Comparison of ENCODE assay signal across 13 mouse cellular contexts in genomic region chr1:73265009-73265408, GRCm38 (mm10).
DNase-seq lines count a peak whose midpoint lies in the region; ATAC-seq lines count a peak whose summit lies in the region.
"Had no signal": no experiment of that assay in that cellular context is flagged by ENCODE, and none has a peak within 500 bp of the region (broad histone marks: within the 10 kb centered on the region; RNA-seq: fewer than 3 reads in every experiment).

No protein-coding gene starts in this region.

- H3K9me3 ChIP-seq in midbrain, embryonic 11.5 days (ENCODE audit: control insufficient read depth, low read length) = no peaks in the 10 kb centered on the region
- no peaks in the 10 kb centered on the region for H3K9me3 ChIP-seq in midbrain, embryonic 16.5 days (replicated peaks; ENCODE audit: control insufficient read depth, low read length, poor library complexity, severe bottlenecking)
- H3K9me3 ChIP-seq: G1E; hindbrain, embryonic 12.5 days; limb, embryonic 12.5 days had no signal

- H3K27ac ChIP-seq in midbrain, embryonic 11.5 days (ENCODE audit: low read depth, low read length) = no peak overlapping the region
- no peak overlapping the region for H3K27ac ChIP-seq in midbrain, embryonic 16.5 days (ENCODE audit: low read length)
- H3K27ac ChIP-seq: hindbrain, embryonic 12.5 days; limb, embryonic 12.5 days had no signal

- no peak overlapping the region for H3K9ac ChIP-seq in midbrain, embryonic 11.5 days (ENCODE audit: low read length)
- H3K9ac ChIP-seq in midbrain, embryonic 16.5 days (ENCODE audit: low read depth, low read length) = no peak overlapping the region
- H3K9ac ChIP-seq: hindbrain, embryonic 12.5 days; limb, embryonic 12.5 days had no signal

- DNase-seq in cerebellum, adult 11-12 months = peak; percentile 25
- DNase-seq in cerebellum, postnatal 4 days (ENCODE audit: low spot score in 2 of 2) = no peak
- DNase-seq in midbrain, embryonic 11.5 days (ENCODE audit: low spot score, missing footprints) = peak; percentile 61
- peak; percentile 13 to 28 for DNase-seq in heart, postnatal 14 days
- peak; percentile 92 for DNase-seq in skeletal muscle tissue, adult 2 months (ENCODE audit: low read depth, low spot score)
- no peak for DNase-seq in spleen, adult 18-20 months
- DNase-seq: kidney, postnatal 14 days; thymus, postnatal 4 days had no signal

- intact Hi-C loops in heart, postnatal 14 days (cut with DNase I) = loop anchor here (5.0 kb wide), 1 partner anchor 58 kb away; no protein-coding TSS in a partner anchor

- 47% methylated on average over 4 of the region's 4 CpGs for WGBS in midbrain, embryonic 11.5 days
- WGBS in midbrain, embryonic 16.5 days = 59% methylated on average over 4 of the region's 4 CpGs

- H3K4me2 ChIP-seq in midbrain, embryonic 11.5 days = no peak overlapping the region
- H3K4me2 ChIP-seq in midbrain, embryonic 16.5 days (ENCODE audit: low read length) = no peak overlapping the region
- H3K4me2 ChIP-seq: hindbrain, embryonic 12.5 days; limb, embryonic 12.5 days had no signal

- no peaks in the 10 kb centered on the region for H3K36me3 ChIP-seq in midbrain, embryonic 11.5 days (ENCODE audit: control insufficient read depth, insufficient read depth, low read length)
- no peaks in the 10 kb centered on the region for H3K36me3 ChIP-seq in midbrain, embryonic 16.5 days (ENCODE audit: control insufficient read depth, insufficient read depth, low read length)
- H3K36me3 ChIP-seq: G1E; hindbrain, embryonic 12.5 days; limb, embryonic 12.5 days had no signal

- no peaks in the 10 kb centered on the region for H3K4me1 ChIP-seq in midbrain, embryonic 11.5 days (ENCODE audit: control insufficient read depth, insufficient read depth, low read length)
- H3K4me1 ChIP-seq in midbrain, embryonic 16.5 days (ENCODE audit: control insufficient read depth, insufficient read depth, low read length) = no peaks in the 10 kb centered on the region
- H3K4me1 ChIP-seq: hindbrain, embryonic 12.5 days had no signal

- no peaks in the 10 kb centered on the region for H3K27me3 ChIP-seq in midbrain, embryonic 11.5 days (ENCODE audit: control insufficient read depth, insufficient read depth, low read length)
- H3K27me3 ChIP-seq in midbrain, embryonic 16.5 days (ENCODE audit: control insufficient read depth, insufficient read depth, low read depth, low read length) = no peaks in the 10 kb centered on the region
- H3K27me3 ChIP-seq: hindbrain, embryonic 12.5 days; limb, embryonic 12.5 days had no signal

- no peak for ATAC-seq in midbrain, embryonic 11.5 days (ENCODE audit: low FRiP score)
- ATAC-seq in midbrain, embryonic 16.5 days = no peak
- ATAC-seq in megakaryocyte-erythroid progenitor cell, adult 5-6 weeks (replicated peaks; ENCODE audit: low FRiP score, low TSS enrichment, poor library complexity, severe bottlenecking) = no peak

- no peak overlapping the region for H3K4me3 ChIP-seq in midbrain, embryonic 11.5 days (ENCODE audit: low read depth, low read length)
- no peak overlapping the region for H3K4me3 ChIP-seq in midbrain, embryonic 16.5 days (ENCODE audit: low read depth, low read length)
- H3K4me3 ChIP-seq: hindbrain, embryonic 12.5 days; limb, embryonic 12.5 days had no signal

Comparison
In these comparisons a context has a peak if more than half of its experiments do, and no peak if none do; other contexts are left out.
1. DNase-seq: peak in cerebellum, adult 11-12 months (single experiment), midbrain, embryonic 11.5 days (single experiment), heart, postnatal 14 days (2 of 2) and skeletal muscle tissue, adult 2 months (single experiment); none in cerebellum, postnatal 4 days (0 of 2) and spleen, adult 18-20 months (0 of 2).